Comparison of ENCODE assay signal across 25 mouse cellular contexts in the genomic region with DNA sequence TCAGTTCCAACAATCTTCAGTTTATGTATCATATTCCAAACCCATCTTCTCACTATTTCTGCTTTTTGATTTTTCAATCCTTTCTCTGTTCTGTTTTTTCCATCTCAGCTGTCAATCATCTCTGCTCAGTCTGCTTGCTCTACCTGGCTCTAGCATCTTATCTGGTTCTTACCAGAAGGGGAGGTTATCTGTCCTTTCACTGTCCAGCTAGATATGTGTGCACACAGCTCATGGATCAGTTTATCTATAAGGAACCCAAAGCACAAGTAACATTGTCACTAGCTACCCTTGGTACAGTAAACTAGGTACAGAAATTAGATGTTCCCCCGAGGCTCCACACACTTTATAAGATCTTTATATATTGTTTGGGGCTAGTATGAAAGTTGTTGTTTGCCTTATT. TPM values are rescaled to one million over a fixed set of nuclear protein-coding genes. Genes with fewer than 3 reads are reported as not detected.
DNase-seq lines count a peak whose midpoint lies in the region; ATAC-seq and TF ChIP-seq lines count a peak whose summit lies in the region.
"Had no signal": no experiment of that assay in that cellular context is flagged by ENCODE, and none has a peak within 500 bp of the region (broad histone marks: within the 10 kb centered on the region; RNA-seq: fewer than 3 reads in every experiment).

No protein-coding gene starts in this region.

- no peaks in the 10 kb centered on the region for H3K4me1 ChIP-seq in heart, embryonic 12.5 days (replicated peaks)
- no peaks in the 10 kb centered on the region for H3K4me1 ChIP-seq in heart, embryonic 10.5 days
- H3K4me1 ChIP-seq in liver, embryonic 12.5 days, result peaks cover 2% of the 10 kb centered on the region; the same call in 1 of the 2 replicates
- H3K4me1 ChIP-seq in liver, postnatal 0 days (ENCODE audit: insufficient read depth), result no peaks in the 10 kb centered on the region
- H3K4me1 ChIP-seq in liver, embryonic 14.5 days (replicated peaks; ENCODE audit: control insufficient read depth in 2 of 2, insufficient read depth in 2 of 2, low read length in 1 of 2), result no peaks in the 10 kb centered on the region
- no peaks in the 10 kb centered on the region for H3K4me1 ChIP-seq in liver, embryonic 16.5 days (ENCODE audit: control insufficient read depth, low read depth, low read length)
- no peaks in the 10 kb centered on the region for H3K4me1 ChIP-seq in forebrain, embryonic 14.5 days (ENCODE audit: control insufficient read depth, insufficient read depth, low read length)
- H3K4me1 ChIP-seq: embryonic facial prominence, embryonic 10.5 days; embryonic facial prominence, embryonic 12.5 days; forebrain, embryonic 13.5 days had no signal

- no peak overlapping the region for H3K4me2 ChIP-seq in heart, embryonic 12.5 days
- no peak overlapping the region for H3K4me2 ChIP-seq in liver, embryonic 12.5 days
- H3K4me2 ChIP-seq in liver, postnatal 0 days (ENCODE audit: low read depth, low read length), result no peak overlapping the region
- H3K4me2 ChIP-seq in liver, embryonic 14.5 days (ENCODE audit: low read depth), result no peak overlapping the region
- no peak overlapping the region for H3K4me2 ChIP-seq in liver, embryonic 16.5 days (ENCODE audit: low read depth, low read length)
- no peak overlapping the region for H3K4me2 ChIP-seq in forebrain, embryonic 14.5 days (ENCODE audit: low read length)
- H3K4me2 ChIP-seq: embryonic facial prominence, embryonic 12.5 days; forebrain, embryonic 13.5 days had no signal

- H3K27me3 ChIP-seq in heart, embryonic 12.5 days (replicated peaks), result no peaks in the 10 kb centered on the region
- no peaks in the 10 kb centered on the region for H3K27me3 ChIP-seq in heart, embryonic 10.5 days (ENCODE audit: insufficient read depth, poor library complexity, severe bottlenecking)
- no peaks in the 10 kb centered on the region for H3K27me3 ChIP-seq in liver, embryonic 12.5 days (replicated peaks)
- H3K27me3 ChIP-seq in liver, postnatal 0 days (ENCODE audit: insufficient read depth, low read length), result no peaks in the 10 kb centered on the region
- H3K27me3 ChIP-seq in liver, embryonic 14.5 days (ENCODE audit: control insufficient read depth, insufficient read depth, low read length), result no peaks in the 10 kb centered on the region
- H3K27me3 ChIP-seq in liver, embryonic 16.5 days (ENCODE audit: control insufficient read depth, insufficient read depth, low read depth, low read length), result no peaks in the 10 kb centered on the region
- no peaks in the 10 kb centered on the region for H3K27me3 ChIP-seq in forebrain, embryonic 14.5 days (replicated peaks; ENCODE audit: control insufficient read depth, insufficient read depth, low read length)
- H3K27me3 ChIP-seq: embryonic facial prominence, embryonic 12.5 days; forebrain, embryonic 13.5 days had no signal

- TF ChIP-seq CTCF in liver, postnatal 0 days (IDR thresholded peaks at IDR 0.05; ENCODE audit: low read depth), result no peak
- TF ChIP-seq CTCF in liver, embryonic 14.5 days (IDR thresholded peaks at IDR 0.05; ENCODE audit: low read depth), result no peak

- TF ChIP-seq EP300 in liver, postnatal 0 days (IDR thresholded peaks at IDR 0.05; ENCODE audit: low read depth), result no peak
- TF ChIP-seq EP300 in liver, embryonic 14.5 days (IDR thresholded peaks at IDR 0.05; ENCODE audit: low read depth), result peak; percentile 43; the same call in 1 of the 2 replicates

- H3K27ac ChIP-seq in heart, embryonic 12.5 days (ENCODE audit: poor library complexity, severe bottlenecking), result no peak overlapping the region
- no peak overlapping the region for H3K27ac ChIP-seq in heart, embryonic 10.5 days
- no peak overlapping the region for H3K27ac ChIP-seq in liver, embryonic 12.5 days
- H3K27ac ChIP-seq in liver, postnatal 0 days (ENCODE audit: low read depth), result no peak overlapping the region
- no peak overlapping the region for H3K27ac ChIP-seq in liver, embryonic 14.5 days
- H3K27ac ChIP-seq in liver, embryonic 16.5 days (ENCODE audit: low read length), result no peak overlapping the region
- H3K27ac ChIP-seq in forebrain, embryonic 14.5 days (ENCODE audit: low read depth, low read length), result no peak overlapping the region
- H3K27ac ChIP-seq: embryonic facial prominence, embryonic 10.5 days; embryonic facial prominence, embryonic 12.5 days; forebrain, embryonic 13.5 days had no signal

- H3K36me3 ChIP-seq in heart, embryonic 12.5 days, result no peaks in the 10 kb centered on the region
- no peaks in the 10 kb centered on the region for H3K36me3 ChIP-seq in heart, embryonic 10.5 days
- no peaks in the 10 kb centered on the region for H3K36me3 ChIP-seq in liver, embryonic 12.5 days
- H3K36me3 ChIP-seq in liver, postnatal 0 days (replicated peaks; ENCODE audit: insufficient read depth, low read length), result no peaks in the 10 kb centered on the region
- no peaks in the 10 kb centered on the region for H3K36me3 ChIP-seq in liver, embryonic 14.5 days (replicated peaks; ENCODE audit: control insufficient read depth, insufficient read depth, low read depth)
- H3K36me3 ChIP-seq in liver, embryonic 16.5 days (ENCODE audit: control insufficient read depth, insufficient read depth), result no peaks in the 10 kb centered on the region
- H3K36me3 ChIP-seq in forebrain, embryonic 14.5 days (ENCODE audit: control insufficient read depth, insufficient read depth, low read length), result no peaks in the 10 kb centered on the region
- H3K36me3 ChIP-seq: embryonic facial prominence, embryonic 10.5 days; embryonic facial prominence, embryonic 12.5 days had no signal

- H3K4me3 ChIP-seq in heart, embryonic 12.5 days, result no peak overlapping the region
- H3K4me3 ChIP-seq in heart, embryonic 10.5 days, result no peak overlapping the region
- no peak overlapping the region for H3K4me3 ChIP-seq in liver, embryonic 12.5 days
- H3K4me3 ChIP-seq in liver, postnatal 0 days (ENCODE audit: low read depth, low read length), result no peak overlapping the region
- H3K4me3 ChIP-seq in liver, embryonic 14.5 days (ENCODE audit: insufficient read depth in 1 of 2, low read depth in 2 of 2, low read length in 2 of 2), result no peak overlapping the region
- H3K4me3 ChIP-seq in liver, embryonic 16.5 days (ENCODE audit: low read depth, low read length), result no peak overlapping the region
- H3K4me3 ChIP-seq in forebrain, embryonic 14.5 days (ENCODE audit: low read depth, low read length), result no peak overlapping the region
- H3K4me3 ChIP-seq: embryonic facial prominence, embryonic 10.5 days; embryonic facial prominence, embryonic 12.5 days; forebrain, embryonic 13.5 days had no signal

- no peak overlapping the region for H3K9ac ChIP-seq in heart, embryonic 12.5 days
- H3K9ac ChIP-seq in liver, embryonic 12.5 days, result no peak overlapping the region
- H3K9ac ChIP-seq in liver, postnatal 0 days (replicated peaks), result no peak overlapping the region
- H3K9ac ChIP-seq in liver, embryonic 14.5 days (replicated peaks), result no peak overlapping the region
- no peak overlapping the region for H3K9ac ChIP-seq in liver, embryonic 16.5 days (ENCODE audit: low read depth, low read length)
- no peak overlapping the region for H3K9ac ChIP-seq in forebrain, embryonic 14.5 days (ENCODE audit: low read length)
- H3K9ac ChIP-seq: embryonic facial prominence, embryonic 12.5 days; forebrain, embryonic 13.5 days had no signal

- DNase-seq in heart, embryonic 10.5 days (ENCODE audit: low spot score), result no peak
- no peak for DNase-seq in liver, postnatal 0 days
- no peak for DNase-seq in liver, embryonic 14.5 days (ENCODE audit: low read depth in 3 of 3, low spot score in 3 of 3)
- no peak for DNase-seq in forebrain, embryonic 14.5 days (ENCODE audit: low spot score)
- DNase-seq in cerebellum, adult 11 months, result no peak
- DNase-seq: adrenal gland, adult 2 months; adrenal gland, postnatal 10 days; adrenal gland, postnatal 25 days; cerebellum, adult 11-12 months; cerebellum, adult 2 months; cerebellum, adult 9-10 months; cerebellum, postnatal 10 days; cerebellum, postnatal 25 days had no signal

- no peaks in the 10 kb centered on the region for H3K9me3 ChIP-seq in heart, embryonic 12.5 days (replicated peaks)
- H3K9me3 ChIP-seq in heart, embryonic 10.5 days, result no peaks in the 10 kb centered on the region
- H3K9me3 ChIP-seq in liver, embryonic 12.5 days (replicated peaks), result no peaks in the 10 kb centered on the region
- H3K9me3 ChIP-seq in liver, postnatal 0 days (ENCODE audit: low read length), result no peaks in the 10 kb centered on the region
- H3K9me3 ChIP-seq in liver, embryonic 14.5 days (ENCODE audit: control insufficient read depth, low read length), result no peaks in the 10 kb centered on the region
- no peaks in the 10 kb centered on the region for H3K9me3 ChIP-seq in liver, embryonic 16.5 days (replicated peaks; ENCODE audit: control insufficient read depth, low read length)
- H3K9me3 ChIP-seq in forebrain, embryonic 14.5 days (replicated peaks; ENCODE audit: control insufficient read depth, low read length), result no peaks in the 10 kb centered on the region
- H3K9me3 ChIP-seq: embryonic facial prominence, embryonic 10.5 days; embryonic facial prominence, embryonic 12.5 days; forebrain, embryonic 13.5 days had no signal

- 76% methylated on average over 1 of the region's 1 CpGs for WGBS in heart, embryonic 12.5 days
- WGBS in heart, embryonic 10.5 days, result 75% methylated on average over 1 of the region's 1 CpGs
- WGBS in liver, embryonic 12.5 days (ENCODE audit: insufficient replicate concordance), result 51% methylated on average over 1 of the region's 1 CpGs
- 53% methylated on average over 1 of the region's 1 CpGs for WGBS in liver, postnatal 0 days (ENCODE audit: insufficient replicate concordance)
- 43% methylated on average over 1 of the region's 1 CpGs for WGBS in liver, embryonic 14.5 days (ENCODE audit: insufficient replicate concordance)
- 54% methylated on average over 1 of the region's 1 CpGs for WGBS in liver, embryonic 16.5 days (ENCODE audit: insufficient replicate concordance)
- WGBS in forebrain, embryonic 14.5 days, result 79% methylated on average over 1 of the region's 1 CpGs

- peak; percentile 80; the same call in 1 of the 2 replicates for ATAC-seq in heart, embryonic 12.5 days (ENCODE audit: insufficient number of reproducible peaks, low FRiP score)
- ATAC-seq in liver, embryonic 12.5 days, result peak; percentile 93
- no peak for ATAC-seq in liver, postnatal 0 days
- peak; percentile 85 for ATAC-seq in liver, embryonic 14.5 days (ENCODE audit: insufficient read depth)
- ATAC-seq in liver, embryonic 16.5 days (ENCODE audit: low read depth), result peak; percentile 87
- no peak for ATAC-seq in forebrain, embryonic 14.5 days
- ATAC-seq: forebrain, embryonic 13.5 days; forebrain, embryonic 16.5 days had no signal

RNA-seq across cellular contexts. Expression of gene Olfr573-ps1, which starts 1.0 kb away (rescaled TPM):
- polyA plus RNA-seq in heart, embryonic 12.5 days (2016; fragmentation: Nextera tagmentation; extraction: Ambion mirVana), result not detected in 2 replicates
- polyA plus RNA-seq in heart, embryonic 10.5 days (2016; fragmentation: Nextera tagmentation; extraction: Ambion mirVana), result not detected in 2 replicates
- polyA plus RNA-seq in liver, embryonic 12.5 days (2016; fragmentation: Nextera tagmentation; extraction: Ambion mirVana), result not detected in 2 replicates
- not detected in 2 replicates for polyA plus RNA-seq in liver, postnatal 0 days (2015; fragmentation: Nextera tagmentation; extraction: Ambion mirVana)
- not detected in 2 replicates for polyA plus RNA-seq in liver, embryonic 14.5 days (2012; rRNA removed)
- not detected in 2 replicates for polyA plus RNA-seq in liver, embryonic 14.5 days (2014; fragmentation: Nextera tagmentation; extraction: Ambion mirVana)
- polyA plus RNA-seq in liver, embryonic 16.5 days (2015; fragmentation: Nextera tagmentation; extraction: Ambion mirVana), result not detected in 2 replicates
- polyA plus RNA-seq in forebrain, embryonic 14.5 days (2014; fragmentation: Nextera tagmentation; extraction: Ambion mirVana), result not detected in 2 replicates
- polyA plus RNA-seq: adrenal gland, adult 2 months; brain, embryonic 14.5 days; C2C12; cerebellum, adult 2 months; cortical plate, adult 2 months; embryonic facial prominence, embryonic 10.5 days; embryonic facial prominence, embryonic 12.5 days; embryonic facial prominence, embryonic 14.5 days; forebrain, embryonic 11.5 days; forebrain, embryonic 13.5 days; forebrain, embryonic 16.5 days had no signal

RNA-seq across cellular contexts. Expression of gene Olfr574, which starts 4.8 kb away (rescaled TPM):
- not detected in 2 replicates for polyA plus RNA-seq in heart, embryonic 12.5 days (2016; fragmentation: Nextera tagmentation; extraction: Ambion mirVana)
- polyA plus RNA-seq in heart, embryonic 10.5 days (2016; fragmentation: Nextera tagmentation; extraction: Ambion mirVana), result not detected in 2 replicates
- polyA plus RNA-seq in liver, embryonic 12.5 days (2016; fragmentation: Nextera tagmentation; extraction: Ambion mirVana), result not detected in 2 replicates
- polyA plus RNA-seq in liver, postnatal 0 days (2015; fragmentation: Nextera tagmentation; extraction: Ambion mirVana), result not detected in 2 replicates
- polyA plus RNA-seq in liver, embryonic 14.5 days (2012; rRNA removed), result not detected in 2 replicates
- polyA plus RNA-seq in liver, embryonic 14.5 days (2014; fragmentation: Nextera tagmentation; extraction: Ambion mirVana), result not detected in 2 replicates
- polyA plus RNA-seq in liver, embryonic 16.5 days (2015; fragmentation: Nextera tagmentation; extraction: Ambion mirVana), result not detected in 2 replicates
- polyA plus RNA-seq in forebrain, embryonic 14.5 days (2014; fragmentation: Nextera tagmentation; extraction: Ambion mirVana), result not detected in 2 replicates
- polyA plus RNA-seq: adrenal gland, adult 2 months; C2C12; cerebellum, adult 2 months; cortical plate, adult 2 months; embryonic facial prominence, embryonic 10.5 days; embryonic facial prominence, embryonic 12.5 days; embryonic facial prominence, embryonic 14.5 days; forebrain, embryonic 11.5 days; forebrain, embryonic 13.5 days; forebrain, embryonic 16.5 days had no signal

RNA-seq across cellular contexts. Expression of gene Olfr575, which starts 15.2 kb away (rescaled TPM):
- polyA plus RNA-seq in heart, embryonic 12.5 days (2016; fragmentation: Nextera tagmentation; extraction: Ambion mirVana), result not detected in 2 replicates
- not detected in 2 replicates for polyA plus RNA-seq in heart, embryonic 10.5 days (2016; fragmentation: Nextera tagmentation; extraction: Ambion mirVana)
- polyA plus RNA-seq in liver, embryonic 12.5 days (2016; fragmentation: Nextera tagmentation; extraction: Ambion mirVana), result not detected in 2 replicates
- polyA plus RNA-seq in liver, postnatal 0 days (2015; fragmentation: Nextera tagmentation; extraction: Ambion mirVana), result not detected in 2 replicates
- polyA plus RNA-seq in liver, embryonic 14.5 days (2012; rRNA removed), result 0.01 TPM in 1 of 2 replicates, not detected in the other
- not detected in 2 replicates for polyA plus RNA-seq in liver, embryonic 14.5 days (2014; fragmentation: Nextera tagmentation; extraction: Ambion mirVana)
- not detected in 2 replicates for polyA plus RNA-seq in liver, embryonic 16.5 days (2015; fragmentation: Nextera tagmentation; extraction: Ambion mirVana)
- polyA plus RNA-seq in forebrain, embryonic 14.5 days (2014; fragmentation: Nextera tagmentation; extraction: Ambion mirVana), result not detected in 2 replicates
- polyA plus RNA-seq: adrenal gland, adult 2 months; brain, embryonic 14.5 days; C2C12; cerebellum, adult 2 months; cortical plate, adult 2 months; embryonic facial prominence, embryonic 10.5 days; embryonic facial prominence, embryonic 12.5 days; embryonic facial prominence, embryonic 14.5 days; forebrain, embryonic 11.5 days; forebrain, embryonic 13.5 days; forebrain, embryonic 16.5 days had no signal

RNA-seq across cellular contexts. Expression of gene Olfr576, which starts 19.0 kb away (rescaled TPM):
- not detected in 2 replicates for polyA plus RNA-seq in heart, embryonic 12.5 days (2016; fragmentation: Nextera tagmentation; extraction: Ambion mirVana)
- polyA plus RNA-seq in heart, embryonic 10.5 days (2016; fragmentation: Nextera tagmentation; extraction: Ambion mirVana), result not detected in 2 replicates
- not detected in 2 replicates for polyA plus RNA-seq in liver, embryonic 12.5 days (2016; fragmentation: Nextera tagmentation; extraction: Ambion mirVana)
- not detected in 2 replicates for polyA plus RNA-seq in liver, postnatal 0 days (2015; fragmentation: Nextera tagmentation; extraction: Ambion mirVana)
- not detected in 2 replicates for polyA plus RNA-seq in liver, embryonic 14.5 days (2012; rRNA removed)
- polyA plus RNA-seq in liver, embryonic 14.5 days (2014; fragmentation: Nextera tagmentation; extraction: Ambion mirVana), result not detected in 2 replicates
- not detected in 2 replicates for polyA plus RNA-seq in liver, embryonic 16.5 days (2015; fragmentation: Nextera tagmentation; extraction: Ambion mirVana)
- polyA plus RNA-seq in forebrain, embryonic 14.5 days (2014; fragmentation: Nextera tagmentation; extraction: Ambion mirVana), result not detected in 2 replicates
- polyA plus RNA-seq: adrenal gland, adult 2 months; brain, embryonic 14.5 days; C2C12; cerebellum, adult 2 months; cortical plate, adult 2 months; embryonic facial prominence, embryonic 10.5 days; embryonic facial prominence, embryonic 12.5 days; embryonic facial prominence, embryonic 14.5 days; forebrain, embryonic 11.5 days; forebrain, embryonic 13.5 days; forebrain, embryonic 16.5 days had no signal

RNA-seq across cellular contexts. Expression of gene Olfr572, which starts 19.2 kb away (rescaled TPM):
- polyA plus RNA-seq in heart, embryonic 12.5 days (2016; fragmentation: Nextera tagmentation; extraction: Ambion mirVana), result not detected in 2 replicates
- polyA plus RNA-seq in heart, embryonic 10.5 days (2016; fragmentation: Nextera tagmentation; extraction: Ambion mirVana), result not detected in 2 replicates
- polyA plus RNA-seq in liver, embryonic 12.5 days (2016; fragmentation: Nextera tagmentation; extraction: Ambion mirVana), result not detected in 2 replicates
- not detected in 2 replicates for polyA plus RNA-seq in liver, postnatal 0 days (2015; fragmentation: Nextera tagmentation; extraction: Ambion mirVana)
- polyA plus RNA-seq in liver, embryonic 14.5 days (2012; rRNA removed), result not detected in 2 replicates
- not detected in 2 replicates for polyA plus RNA-seq in liver, embryonic 14.5 days (2014; fragmentation: Nextera tagmentation; extraction: Ambion mirVana)
- polyA plus RNA-seq in liver, embryonic 16.5 days (2015; fragmentation: Nextera tagmentation; extraction: Ambion mirVana), result not detected in 2 replicates
- polyA plus RNA-seq in forebrain, embryonic 14.5 days (2014; fragmentation: Nextera tagmentation; extraction: Ambion mirVana), result not detected in 2 replicates
- polyA plus RNA-seq: adrenal gland, adult 2 months; brain, embryonic 14.5 days; C2C12; cerebellum, adult 2 months; cortical plate, adult 2 months; embryonic facial prominence, embryonic 10.5 days; embryonic facial prominence, embryonic 12.5 days; embryonic facial prominence, embryonic 14.5 days; forebrain, embryonic 11.5 days; forebrain, embryonic 13.5 days; forebrain, embryonic 16.5 days had no signal

Comparison
In these comparisons a context has a peak if more than half of its experiments do, and no peak if none do; other contexts are left out.
1. ATAC-seq: peak in heart, embryonic 12.5 days (single experiment), liver, embryonic 12.5 days (single experiment), liver, embryonic 14.5 days (single experiment) and liver, embryonic 16.5 days (single experiment); none in liver, postnatal 0 days (single experiment) and forebrain, embryonic 14.5 days (single experiment).